Mouse (Mus musculus) kidney, postnatal 14 days (tissue): ENCODE measurements at regions not wholly inside any gene's neighbourhood (a gene's known extent, or its start where the extent isn't known, plus 50 kb on each side); places are given as distances from the start of the nearest gene placed in this dataset.

Source experiments
- DNase-seq: peaks from one replicate; pipeline ENCODE4 v3.0.0; 2022; ENCODE audit warnings: mixed read lengths

DNA sequence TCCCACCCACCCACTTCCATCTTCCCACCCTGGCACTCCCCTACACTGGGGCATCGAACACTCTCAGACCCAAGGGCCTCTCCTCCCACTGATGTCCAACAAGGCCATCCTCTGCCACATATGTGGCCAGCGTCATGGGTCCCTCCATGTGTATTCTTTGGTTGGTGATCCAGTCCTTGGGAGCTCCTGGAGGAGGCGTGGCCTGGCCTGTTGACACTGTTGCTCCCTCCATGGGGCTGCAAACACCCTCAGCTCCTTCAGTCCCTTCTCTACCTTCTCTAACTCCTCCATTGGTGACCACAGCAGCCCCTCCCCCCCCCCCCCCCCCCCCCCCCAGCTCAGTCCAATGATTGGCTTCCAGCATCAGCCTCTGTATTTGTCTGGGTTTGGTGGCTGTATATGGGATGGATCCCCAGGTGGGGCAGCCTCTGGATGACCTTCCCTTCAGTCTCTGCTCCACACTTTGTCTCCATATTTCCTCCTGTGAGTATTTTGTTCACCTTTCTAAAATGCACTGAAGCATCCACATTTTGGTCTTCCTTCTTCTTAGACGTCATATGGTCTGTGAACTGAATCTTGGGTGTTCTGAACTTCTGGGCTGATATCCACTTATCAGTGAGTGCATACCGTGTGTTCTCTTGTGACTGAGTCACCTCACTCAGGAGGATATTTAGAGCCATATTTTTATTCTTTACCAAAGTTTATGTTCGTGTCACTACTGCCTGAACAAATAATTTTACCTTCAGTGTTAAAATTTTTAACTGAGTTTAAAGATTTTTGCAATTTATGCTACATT, 82.1 kb upstream of the Tnp1 start:
- DNase-seq = no peak

DNA sequence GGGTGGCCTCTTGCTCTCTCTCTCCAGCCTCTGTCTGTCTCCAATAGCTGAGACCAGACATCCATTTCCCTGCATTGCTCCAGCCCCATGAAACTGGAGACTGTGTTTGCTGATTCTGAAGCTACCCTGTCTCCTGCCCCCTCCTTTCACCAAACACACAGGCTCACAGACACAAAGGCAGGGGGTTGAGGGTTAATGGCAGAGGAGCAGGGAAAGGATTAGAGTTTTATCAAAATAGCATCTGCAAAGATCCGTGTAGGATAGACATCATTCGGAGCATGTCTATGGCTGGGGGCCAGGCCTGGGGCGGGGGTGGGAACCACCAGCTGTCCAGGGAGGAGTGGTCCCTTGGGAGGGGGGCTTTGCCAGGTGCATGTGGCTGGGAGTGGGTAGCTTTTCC, 73.9 kb upstream of the Tnp1 start:
- no peak for DNase-seq

DNA sequence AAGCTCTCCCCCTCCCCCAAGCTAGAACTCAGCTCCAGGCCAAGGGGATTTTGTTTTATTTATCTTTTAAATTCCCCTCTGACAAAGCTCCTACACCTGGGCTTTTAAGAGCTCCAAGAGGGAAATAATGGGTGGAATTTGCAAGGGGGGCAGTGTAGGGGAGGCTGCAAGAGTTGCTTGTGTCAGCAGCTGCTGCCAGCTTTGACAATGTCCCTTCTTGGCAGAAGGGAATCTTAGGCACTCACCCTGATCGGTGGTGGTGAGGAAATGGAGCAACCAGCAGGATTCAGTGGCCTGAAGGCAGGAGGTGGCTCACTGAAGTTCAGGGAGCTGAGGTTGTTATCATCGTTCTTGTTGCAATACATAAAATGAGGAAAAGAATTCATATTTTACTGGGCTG, 72.8 kb upstream of the Tnp1 start:
- no peak for DNase-seq

- no peak for DNase-seq
Observed at GRCm38 (mm10) chr1:73084946-73085345, 69.2 kb upstream of the Tnp1 start.

- DNase-seq = no peak
Observed at GRCm38 (mm10) chr1:73083396-73083795, 67.7 kb upstream of the Tnp1 start.

DNA sequence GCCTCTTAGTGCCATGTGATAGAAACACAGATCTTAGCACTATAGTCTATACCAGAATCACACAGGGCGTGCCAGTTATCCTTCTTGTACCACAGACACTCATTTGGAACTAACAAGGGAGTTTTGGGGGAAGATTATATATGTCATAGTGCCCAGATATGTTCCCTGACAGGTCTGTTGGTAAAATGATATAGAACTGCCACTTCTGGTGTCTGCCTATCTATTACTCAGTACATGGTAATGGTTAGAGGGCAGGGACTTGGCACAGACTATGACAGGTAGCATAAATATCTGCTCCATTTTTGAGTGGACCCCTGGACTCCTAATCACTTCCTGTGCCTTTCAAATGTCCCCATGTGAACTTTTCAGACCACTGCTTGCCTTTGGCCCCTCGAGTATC, 63.8 kb upstream of the Tnp1 start:
- no peak for DNase-seq

DNA sequence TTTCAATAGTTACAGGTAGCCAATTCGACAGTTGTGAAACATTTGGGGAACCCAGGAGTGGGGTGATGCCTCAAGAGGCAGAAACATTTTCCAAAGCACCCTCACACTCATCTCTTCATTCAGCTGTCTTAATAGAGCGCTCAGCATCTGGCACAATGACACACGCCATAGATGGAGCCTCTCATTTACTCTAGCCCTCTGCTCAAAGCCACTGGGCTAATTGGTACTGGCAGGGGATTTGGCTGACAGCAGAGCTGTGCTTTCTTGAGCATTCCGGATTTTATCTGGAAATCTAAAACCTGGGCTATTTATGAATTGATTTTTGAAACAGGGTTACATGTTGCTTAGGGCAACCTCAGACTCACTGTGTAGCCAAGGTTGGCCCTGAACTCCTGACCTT, 61.4 kb upstream of the Tnp1 start:
- no peak for DNase-seq

DNA sequence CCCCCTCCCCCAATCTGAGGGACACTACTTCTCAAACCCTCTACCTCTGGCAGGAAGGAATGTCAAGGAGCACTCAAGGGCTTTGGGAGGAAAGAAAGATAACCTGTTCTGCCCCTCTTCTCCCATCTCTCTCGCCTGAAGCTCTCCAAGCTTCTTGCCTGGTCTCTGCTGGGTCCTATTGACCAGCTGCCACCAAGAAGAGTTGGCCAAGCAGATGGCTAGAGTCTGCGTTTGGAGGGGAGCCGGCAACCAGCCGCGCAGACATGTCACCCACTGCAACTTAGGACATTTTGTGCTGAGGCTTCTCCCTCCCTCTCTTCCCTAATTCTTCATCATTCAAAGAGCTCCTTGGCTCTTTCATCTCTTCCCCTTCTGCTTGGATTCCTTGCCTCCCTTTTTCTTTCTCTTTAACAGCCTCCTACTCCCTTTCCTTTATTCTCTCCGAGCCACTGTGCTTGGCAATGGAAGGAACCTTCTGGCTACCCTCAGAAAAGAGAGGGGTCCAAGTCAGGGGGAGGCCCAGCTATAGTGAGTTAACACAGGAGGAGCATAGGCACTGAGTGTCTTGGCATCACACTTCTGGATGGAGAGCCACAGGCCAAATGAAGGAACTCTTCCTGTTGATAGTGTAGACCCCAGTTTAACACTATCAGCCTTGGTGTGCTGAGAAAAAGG, 60.1 kb upstream of the Tnp1 start:
- DNase-seq = no peak

DNA sequence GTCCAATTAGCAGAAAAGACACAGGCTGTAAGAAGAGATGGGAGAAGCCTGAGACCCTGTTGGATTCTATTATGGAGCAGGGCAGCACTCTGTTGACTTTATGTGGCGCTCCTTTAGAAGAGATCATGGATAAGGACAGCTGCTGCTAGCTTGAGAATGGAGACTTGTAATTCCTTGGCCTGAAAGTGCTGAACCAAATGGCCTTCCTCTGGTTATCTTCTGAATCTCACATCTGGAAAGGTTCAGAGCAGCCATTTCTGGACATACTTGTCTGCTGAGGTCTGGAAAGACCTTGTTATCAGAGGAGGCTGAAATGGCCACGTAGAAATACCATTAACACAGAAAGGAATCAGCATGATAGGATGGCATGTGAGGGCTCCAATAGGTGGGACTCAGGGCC, 59.5 kb upstream of the Tnp1 start:
- no peak for DNase-seq

- DNase-seq = no peak
Observed at GRCm38 (mm10) chr1:73074525-73074924, 58.8 kb upstream of the Tnp1 start.

DNA sequence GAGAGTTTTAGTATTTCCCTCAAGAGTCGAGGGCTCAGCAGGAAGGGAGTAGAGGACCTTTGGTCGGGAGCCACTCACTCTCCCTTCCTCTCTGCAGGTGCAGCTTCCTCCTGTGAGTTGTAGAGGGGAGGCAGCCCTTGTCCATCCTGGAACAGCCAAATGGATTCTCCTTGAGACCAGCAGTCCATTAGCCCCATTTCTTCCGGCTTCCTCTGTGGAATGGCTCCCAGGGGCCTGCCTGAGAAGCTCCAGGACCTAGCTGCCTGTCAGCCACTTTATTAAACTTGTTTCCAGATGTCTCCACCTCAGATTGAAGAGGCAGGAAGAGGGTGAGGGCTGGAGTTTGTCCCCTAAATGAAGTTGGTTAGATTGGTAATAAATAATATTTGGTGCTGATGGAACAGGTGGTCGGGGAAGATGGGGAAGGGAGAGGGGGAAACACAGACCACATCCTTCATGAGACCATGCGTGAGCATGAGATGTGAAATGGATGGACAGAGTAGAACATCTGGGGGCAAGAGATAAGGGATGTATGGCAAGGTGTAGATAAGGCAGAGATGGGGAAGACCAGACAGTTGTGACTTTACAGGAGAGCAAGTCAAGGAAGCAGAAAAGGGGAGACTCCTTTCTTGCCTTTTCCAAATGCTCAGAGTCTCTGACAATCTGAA, 56.7 kb upstream of the Tnp1 start:
- no peak for DNase-seq

- no peak for DNase-seq
Observed at GRCm38 (mm10) chr1:73070126-73070525, 54.4 kb upstream of the Tnp1 start.
